Mouse (Mus musculus) bone marrow, adult 2 months (tissue): Measurements from ENCODE around the gene Rfx2. TPM values are rescaled to one million over a fixed set of nuclear protein-coding genes. Genes with fewer than 3 reads are reported as not detected.
A peak's percentile ranks its signal among the peaks of the same experiment; 100 is the strongest.

Source experiments
- H3K27ac ChIP-seq: fragments of 200-500 bp; 2 replicates; pipeline ENCODE4 v1.5.1; 2012; ENCODE audit warnings: low read depth, mild to moderate bottlenecking, control low read depth, inconsistent platforms, low read length; ENCODE audit not compliant: control insufficient read depth, poor library complexity, insufficient read depth
- H3K4me1 ChIP-seq: fragments of 200-500 bp; 2 replicates; pipeline ENCODE4 v1.6.1; 2011; ENCODE audit warnings: low read length; ENCODE audit not compliant: control insufficient read depth, insufficient read depth
- H3K4me3 ChIP-seq: fragments of 200-500 bp; replicated peaks from 2 replicates; pipeline ENCODE3; 2011; ENCODE audit warnings: mild to moderate bottlenecking, low read depth, low read length, control low read depth; ENCODE audit not compliant: control insufficient read depth
- CTCF ChIP-seq: fragments of 200-500 bp; IDR thresholded peaks from 2 replicates; pipeline ENCODE4 v1.5.1; 2011; ENCODE audit warnings: low read length, control low read depth; ENCODE audit not compliant: control insufficient read depth, insufficient read depth
- POLR2A ChIP-seq: fragments of 200-500 bp; IDR thresholded peaks from 2 replicates; pipeline ENCODE4 v1.6.1; 2011; ENCODE audit warnings: low read depth, mild to moderate bottlenecking, control low read depth, low read length, borderline replicate concordance; ENCODE audit not compliant: control insufficient read depth
- WGBS: fragments of 180-500 bp; shearing (Covaris S2); methylation state at CpG from one replicate; pipeline ENCODE4 v1.1.7; 2018; 5-methylcytosine and 5-hydroxymethylcytosine counted together
- polyA plus RNA-seq: library from polyadenylated mRNA; stranded (reverse); fragments of >200 nt; gene quantifications from 2 replicates; pipeline ENCODE4 v1.2.4, GENCODE M21; 2011; ENCODE audit warnings: low replicate concordance; ENCODE audit not compliant: missing spikeins, insufficient read depth, insufficient read length

Rfx2 gene
- polyA plus RNA-seq, 1 experiment: 16.2 TPM

GRCm38 (mm10) chr17:56759261-56759660 lies 71.6 kb downstream of the Rfx2 start:
- H3K4me3 ChIP-seq: no peak overlapping the region
- WGBS: 77% methylated on average over 7 of the region's 7 CpGs
- H3K4me1 ChIP-seq: peaks cover 6% of the 10 kb centered on the region; the same call in 1 of the 2 replicates
- TF ChIP-seq CTCF: no peak
- TF ChIP-seq POLR2A: no peak
- H3K27ac ChIP-seq: no peak overlapping the region

GRCm38 (mm10) chr17:56758132-56758531 lies 72.7 kb downstream of the Rfx2 start:
- WGBS: 8% methylated on average over 12 of the region's 12 CpGs
- no peak for TF ChIP-seq POLR2A
- peak; percentile 31; the same call in 1 of the 2 replicates for TF ChIP-seq CTCF
- Histone ChIP-seq H3K27ac (no peak overlapping the region), H3K4me1 (peaks cover 5% of the 10 kb centered on the region; the same call in 1 of the 2 replicates), H3K4me3 (no peak overlapping the region)

- Histone ChIP-seq H3K27ac (no peak within 1 kb of the TSS; the same call in 1 of the 2 replicates), H3K4me1 (peaks cover 3% of the 10 kb centered on the region; the same call in 1 of the 2 replicates), H3K4me3 (no peak within 1 kb of the TSS)
- under 1% methylated on average over 48 of the region's 48 CpGs for WGBS
- TF ChIP-seq POLR2A: no peak
These were observed 73.2 kb downstream of the Rfx2 start, which contains the start of gene Nrtn for GRCm38 (mm10) chr17:56757416-56758123. Nrtn (minus strand) TSS chr17:56757530.

DNA sequence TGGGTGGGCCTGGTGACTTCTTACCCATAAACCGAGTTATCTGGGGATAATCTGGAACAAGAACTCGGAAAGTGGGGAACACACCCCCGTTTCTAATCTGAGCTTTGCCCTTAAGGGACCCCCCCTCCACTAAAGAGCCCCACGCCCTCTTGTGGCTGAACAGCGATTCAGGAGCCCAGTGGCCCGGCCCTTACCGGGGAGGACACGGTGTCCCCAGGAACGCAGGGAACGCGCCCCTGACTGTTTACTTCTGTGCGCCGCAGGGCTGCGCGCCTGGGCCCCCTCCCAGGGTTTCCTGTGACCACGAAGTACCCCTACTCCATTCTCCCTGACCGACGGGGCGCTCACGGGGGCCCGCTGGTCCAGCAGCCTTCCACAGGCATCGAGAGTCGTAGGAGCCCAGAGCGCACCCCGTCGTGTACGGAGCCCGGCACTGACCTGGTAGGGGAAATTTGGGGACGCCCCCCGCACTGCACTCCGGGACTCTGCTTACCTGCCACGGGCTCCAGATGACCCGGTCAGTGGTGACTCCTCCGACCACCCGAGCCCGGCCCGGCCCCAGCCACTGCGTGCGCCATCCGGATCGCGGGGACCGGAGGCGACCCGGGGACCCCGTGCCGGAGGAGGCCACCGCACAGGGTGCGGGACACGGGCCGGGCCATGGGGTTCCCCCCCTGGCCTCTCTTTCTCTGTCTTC lies 74.0 kb downstream of the Rfx2 start:
- no peak overlapping the region for H3K4me3 ChIP-seq
- WGBS: 2% methylated on average over 51 of the region's 51 CpGs
- TF ChIP-seq POLR2A (no peak), CTCF (no peak)
- no peaks in the 10 kb centered on the region for H3K4me1 ChIP-seq
- H3K27ac ChIP-seq: no peak overlapping the region; the same call in 1 of the 2 replicates

- TF ChIP-seq POLR2A (no peak), CTCF (no peak)
- Histone ChIP-seq H3K4me3 (no peak overlapping the region), H3K27ac (no peak overlapping the region), H3K4me1 (no peaks in the 10 kb centered on the region)
- WGBS: 8% methylated on average over 36 of the region's 36 CpGs
These were observed 76.3 kb downstream of the Rfx2 start for GRCm38 (mm10) chr17:56754271-56755185.

DNA sequence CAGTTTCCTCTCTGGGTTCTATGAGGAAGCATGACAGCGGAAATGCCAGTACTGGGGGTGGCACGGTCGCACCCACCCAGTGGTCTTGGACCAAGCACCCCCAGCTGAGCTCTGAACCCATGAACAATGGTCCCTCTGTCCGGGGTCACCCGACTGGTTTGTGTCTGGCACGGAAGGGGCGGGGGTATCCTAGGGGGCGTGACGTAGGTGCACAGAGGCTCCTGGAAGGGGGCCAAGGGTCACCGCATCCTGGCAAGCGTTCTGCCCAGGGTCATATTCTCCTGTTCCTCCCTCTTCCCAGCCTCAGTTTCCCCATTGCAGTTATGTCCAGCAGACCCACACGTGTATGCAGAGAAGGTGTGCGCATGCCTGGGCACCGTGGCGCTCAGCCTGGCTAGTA lies 77.4 kb downstream of the Rfx2 start:
- Histone ChIP-seq H3K27ac (no peak overlapping the region), H3K4me3 (no peak overlapping the region), H3K4me1 (no peaks in the 10 kb centered on the region)
- no peak for TF ChIP-seq CTCF
- WGBS: 36% methylated on average over 15 of the region's 15 CpGs

- Histone ChIP-seq H3K4me3 (no peak overlapping the region), H3K4me1 (no peaks in the 10 kb centered on the region), H3K27ac (no peak overlapping the region)
- TF ChIP-seq CTCF (no peak), POLR2A (0 out of 2 replicates have a peak, but pooled peaks have one; percentile 31)
- 52% methylated on average over 71 of the region's 71 CpGs for WGBS
These were observed 79.3 kb downstream of the Rfx2 start for GRCm38 (mm10) chr17:56751404-56752072.
